Mouse (Mus musculus) urinary bladder, postnatal 14 days (tissue): Measurements from ENCODE around the gene Pik3cd.

Experiments
- DNase-seq: peaks from one replicate; pipeline ENCODE4 v3.0.0; 2021; ENCODE audit warnings: low spot score

Gene Pik3cd

DNA sequence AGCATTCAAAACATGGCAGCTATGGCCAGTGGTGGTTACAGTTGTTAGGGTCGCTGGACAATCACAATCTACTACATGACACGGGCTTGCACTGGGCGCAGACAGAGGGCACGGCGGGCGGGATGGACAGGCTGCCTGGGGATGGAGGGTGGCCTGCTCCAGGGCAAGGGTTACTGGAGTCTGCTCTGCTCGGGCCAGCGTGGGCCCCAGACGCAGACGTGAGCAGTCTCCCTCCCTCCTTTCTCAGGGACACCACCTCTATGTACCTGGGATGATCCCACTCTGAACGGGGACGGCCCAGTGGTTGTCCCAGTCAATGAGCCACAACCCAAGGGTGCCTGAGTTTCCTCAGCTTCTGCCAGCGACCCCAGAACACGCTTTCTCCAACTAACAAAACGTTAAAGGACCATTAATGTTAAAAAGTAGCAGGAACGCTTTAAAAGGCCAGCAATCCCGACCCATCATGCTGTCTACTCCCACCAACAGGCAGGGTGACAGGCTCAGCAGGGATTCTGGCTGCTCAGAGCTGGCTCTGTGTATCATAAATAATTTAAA is 22.6 kb upstream of the Pik3cd start:
- no peak for DNase-seq

DNA sequence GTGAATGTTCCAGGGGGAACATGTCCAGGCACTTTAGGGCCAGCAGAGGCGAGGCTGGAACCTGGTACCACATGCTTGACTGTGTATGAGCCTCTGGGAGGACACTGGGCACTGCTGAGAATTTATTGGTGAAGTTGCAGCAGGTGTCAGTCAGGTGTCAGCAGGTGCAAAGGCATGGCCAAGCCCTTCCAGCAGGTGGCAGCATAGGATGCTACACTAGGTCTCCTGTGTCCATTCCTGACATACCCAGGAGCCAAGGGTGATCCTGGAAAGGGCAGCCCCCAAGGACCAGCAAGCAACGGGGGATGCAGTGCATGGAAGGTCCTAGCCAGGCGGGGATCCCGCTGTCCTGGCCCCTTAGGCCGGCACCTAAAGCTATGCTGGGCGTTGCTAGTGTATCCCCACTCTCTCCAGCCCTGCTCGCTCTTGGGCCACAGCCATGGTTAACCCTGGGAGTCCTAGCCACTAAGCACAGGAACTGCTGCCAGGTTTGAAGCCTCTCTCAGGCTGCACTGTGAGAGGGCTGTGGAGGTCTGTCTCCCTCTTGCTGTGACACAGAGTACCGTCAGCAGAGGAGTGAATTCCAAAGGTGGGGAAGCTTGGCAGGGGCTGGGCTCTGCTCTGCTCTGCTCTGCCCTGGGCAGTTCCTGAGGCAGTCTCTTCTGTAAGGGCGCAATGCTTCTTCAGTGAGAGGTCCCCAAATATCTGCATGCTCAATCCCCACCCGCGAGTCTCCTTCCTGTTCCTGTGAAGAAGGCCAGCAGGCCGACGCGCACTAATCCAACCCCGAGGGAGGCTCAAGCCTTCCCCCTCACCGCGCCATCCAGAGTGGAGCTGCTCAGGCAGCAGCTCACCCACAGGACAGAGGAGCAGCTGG is 21.7 kb upstream of the Pik3cd start:
- peak; percentile 68 for DNase-seq

DNA sequence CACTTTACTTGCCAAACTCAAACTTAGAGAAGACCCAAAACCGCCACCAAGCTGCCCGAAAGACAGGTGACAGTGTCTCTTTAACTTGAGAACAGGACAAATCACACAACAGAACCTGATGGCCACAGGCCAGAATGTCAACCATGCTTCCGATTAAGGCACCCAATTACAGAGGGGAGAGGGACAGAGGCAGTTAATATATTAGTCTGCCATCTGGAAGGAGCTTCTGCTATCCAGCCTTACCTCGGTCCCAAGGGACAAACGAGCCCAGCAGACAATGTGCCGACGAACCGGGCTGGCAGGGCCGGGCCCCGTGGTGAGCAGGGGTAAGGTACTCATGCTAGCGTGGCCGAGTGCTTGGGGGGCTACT is 20.6 kb upstream of the Pik3cd start:
- no peak for DNase-seq

DNA sequence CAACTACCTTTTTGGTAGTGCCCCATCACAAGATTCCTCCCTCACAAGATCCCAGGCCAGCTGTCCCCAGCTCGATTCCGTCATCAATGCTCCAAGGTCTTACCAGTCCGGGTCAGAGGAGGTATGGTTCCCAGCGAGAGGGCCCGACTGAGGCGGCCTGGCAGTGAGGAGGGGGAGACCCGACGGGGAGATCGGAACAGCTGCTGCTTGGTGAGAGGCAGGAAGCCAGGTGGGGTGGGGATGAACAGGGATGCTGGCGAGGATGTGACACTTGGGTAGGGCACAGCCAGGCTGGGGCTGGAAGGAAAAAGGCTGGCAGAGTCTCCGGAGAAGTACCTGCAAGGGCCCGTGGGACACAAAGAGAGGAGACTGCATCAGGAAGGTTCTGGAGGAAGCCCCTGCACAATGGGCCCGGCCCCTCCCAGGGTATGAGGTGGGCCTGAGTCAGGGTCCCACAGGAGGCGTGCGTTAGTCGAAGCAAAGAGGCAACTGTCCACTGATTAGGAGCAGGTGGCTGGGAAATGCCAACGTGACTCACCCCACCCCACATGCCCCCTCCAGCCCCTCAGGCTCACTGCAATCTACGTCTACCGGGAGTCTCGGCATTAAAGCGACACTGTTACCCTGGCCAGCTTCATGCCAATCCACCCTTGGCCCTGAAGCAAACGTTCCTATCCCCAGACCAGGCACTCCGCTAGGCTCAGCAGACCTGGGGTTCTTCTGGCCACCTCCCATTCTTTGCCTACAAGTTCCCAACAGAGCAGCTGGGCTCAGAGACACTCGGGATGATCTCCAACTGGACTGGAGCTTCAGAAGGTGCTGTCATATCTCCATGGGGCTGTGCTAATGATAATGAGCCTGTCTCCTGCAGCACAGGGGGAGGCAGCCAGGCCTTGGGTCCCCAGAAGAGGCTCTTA is 20.0 kb upstream of the Pik3cd start:
- no peak for DNase-seq

DNA sequence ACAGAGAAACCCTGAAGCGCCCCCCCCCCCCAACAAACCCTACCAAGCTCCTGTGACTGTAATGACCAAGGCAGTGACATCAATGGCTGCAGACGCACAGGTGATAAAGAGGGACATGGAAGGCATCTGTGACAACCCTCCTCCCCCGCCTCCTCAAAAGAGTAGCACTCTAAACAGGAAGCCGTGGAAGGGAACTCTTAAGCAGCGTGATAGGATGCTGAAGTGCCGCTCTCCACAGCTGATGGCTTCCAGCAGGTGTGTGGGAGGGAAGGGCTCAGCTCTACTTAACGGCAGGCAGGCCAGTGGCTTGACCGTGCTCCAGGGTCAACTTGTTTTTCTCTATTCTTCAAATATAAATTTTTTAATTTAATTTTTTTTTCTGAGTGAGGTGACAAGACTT is 18.8 kb upstream of the Pik3cd start:
- DNase-seq, result no peak

DNA sequence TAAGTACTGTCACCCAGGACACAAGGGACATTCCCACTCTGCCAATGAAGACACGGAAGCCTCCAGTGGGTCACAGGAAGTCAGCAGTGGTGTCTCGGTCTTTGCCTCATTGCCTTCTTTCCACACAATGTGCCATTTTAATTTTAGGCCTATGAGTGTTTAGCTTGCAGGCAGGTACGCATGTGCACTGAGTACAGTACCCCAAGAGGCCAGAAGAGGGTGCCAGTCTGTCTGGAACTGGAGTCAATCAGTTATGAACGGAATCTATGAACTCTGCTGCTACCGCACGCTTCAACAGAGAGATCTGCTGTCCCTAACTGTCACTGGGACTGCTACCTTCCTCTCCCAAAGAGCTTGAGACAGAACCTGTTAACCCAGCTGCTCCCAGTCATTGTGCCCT is 17.3 kb upstream of the Pik3cd start:
- DNase-seq, result peak; percentile 39

DNA sequence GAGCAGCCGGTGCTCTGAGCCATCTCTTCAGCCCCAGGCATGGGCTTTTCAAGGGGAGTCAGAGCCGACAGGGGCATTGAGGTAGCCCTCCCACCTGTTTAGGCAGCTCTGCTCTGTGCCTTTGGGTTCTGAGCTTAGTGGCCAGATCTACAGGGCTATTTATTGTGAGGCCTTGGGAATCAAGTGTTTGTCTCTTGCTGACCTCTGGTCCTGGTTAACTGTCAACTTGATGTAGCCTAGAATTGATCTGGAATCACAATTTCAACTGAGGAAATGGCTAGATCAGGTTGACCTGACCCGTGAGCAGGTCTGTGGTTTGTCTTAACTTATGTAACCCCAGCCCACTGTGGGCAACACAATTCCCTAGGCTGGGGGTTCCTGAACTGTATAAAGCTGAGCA is 12.2 kb upstream of the Pik3cd start:
- no peak for DNase-seq

DNA sequence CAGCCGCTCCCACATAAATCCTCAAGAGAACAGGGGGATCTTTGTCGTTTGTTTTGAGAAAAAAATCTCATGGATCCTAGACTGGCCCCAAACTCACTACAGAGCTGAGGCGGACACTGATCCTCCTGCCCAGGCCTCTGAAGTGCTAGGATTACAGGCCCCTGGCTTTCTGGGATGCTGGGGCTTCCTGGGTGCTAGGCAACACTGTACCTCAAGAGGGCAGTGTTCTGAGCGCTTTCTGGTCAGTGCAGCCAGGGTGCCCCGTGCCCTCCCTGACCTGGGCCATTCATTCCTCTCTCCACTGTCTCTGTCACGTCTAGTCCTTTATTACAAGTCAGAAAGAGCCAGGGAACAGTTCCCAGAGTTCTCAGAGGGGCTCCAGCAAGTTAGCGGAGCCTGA is 9.6 kb upstream of the Pik3cd start:
- peak; percentile 45 for DNase-seq

DNA sequence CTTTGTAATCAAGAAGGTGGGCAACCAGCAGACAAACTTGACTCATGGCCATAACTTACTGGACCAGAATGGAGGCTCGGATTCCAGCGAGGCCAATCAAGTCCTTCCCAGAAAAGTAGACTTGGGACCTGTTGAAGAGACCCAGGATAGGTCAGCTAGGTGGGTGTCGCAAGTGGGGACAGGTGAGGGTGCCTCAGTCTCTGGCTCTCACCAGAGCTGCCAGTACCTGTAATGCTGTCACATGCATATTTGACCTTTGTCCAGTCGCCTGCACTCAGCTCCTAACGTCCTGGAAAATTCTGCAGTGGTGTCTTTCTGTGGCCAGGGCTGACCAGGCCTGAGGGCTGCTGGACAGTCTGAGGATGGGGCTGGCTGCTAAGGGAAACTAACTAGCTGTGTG is 9.1 kb upstream of the Pik3cd start:
- no peak for DNase-seq

DNA sequence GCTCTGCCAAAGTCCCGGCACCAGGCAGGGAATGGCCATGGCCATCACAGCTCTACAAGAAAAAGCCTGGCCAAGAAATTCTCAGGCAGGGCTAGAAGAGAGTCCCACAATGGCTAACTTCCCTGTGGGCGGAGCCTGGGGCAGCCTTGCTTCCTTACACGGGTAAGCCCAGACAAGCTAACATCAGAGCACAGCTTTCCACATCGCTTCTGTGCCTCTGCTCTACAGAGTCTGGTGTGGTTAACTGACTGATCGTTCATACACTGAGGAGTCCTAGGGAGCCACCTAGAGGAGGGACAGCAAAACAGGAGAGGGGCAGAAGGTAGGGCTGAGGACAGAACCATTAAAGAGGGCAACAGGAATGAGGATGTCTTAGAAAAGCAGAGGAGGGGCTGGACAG is 8.1 kb upstream of the Pik3cd start:
- DNase-seq, result peak; percentile 56

DNA sequence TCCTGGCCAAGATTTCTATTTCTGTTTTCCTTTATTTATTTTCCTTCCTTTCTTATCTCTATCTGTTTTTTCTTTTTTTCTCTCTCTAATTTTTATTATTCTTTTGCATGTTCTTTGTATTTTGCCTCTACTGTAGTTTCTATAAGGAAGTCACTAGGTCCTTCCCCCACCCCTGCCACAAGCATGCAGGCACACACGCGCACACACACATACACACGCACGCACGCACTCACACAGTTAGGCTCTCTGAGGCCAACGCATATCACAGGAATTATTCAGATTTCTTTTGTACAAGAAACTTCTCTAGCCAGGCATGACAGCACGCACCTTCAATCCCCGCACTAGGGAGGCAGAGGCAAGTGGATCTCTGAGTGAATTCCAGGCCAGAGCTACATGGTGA is 3.6 kb upstream of the Pik3cd start:
- DNase-seq, result no peak

DNA sequence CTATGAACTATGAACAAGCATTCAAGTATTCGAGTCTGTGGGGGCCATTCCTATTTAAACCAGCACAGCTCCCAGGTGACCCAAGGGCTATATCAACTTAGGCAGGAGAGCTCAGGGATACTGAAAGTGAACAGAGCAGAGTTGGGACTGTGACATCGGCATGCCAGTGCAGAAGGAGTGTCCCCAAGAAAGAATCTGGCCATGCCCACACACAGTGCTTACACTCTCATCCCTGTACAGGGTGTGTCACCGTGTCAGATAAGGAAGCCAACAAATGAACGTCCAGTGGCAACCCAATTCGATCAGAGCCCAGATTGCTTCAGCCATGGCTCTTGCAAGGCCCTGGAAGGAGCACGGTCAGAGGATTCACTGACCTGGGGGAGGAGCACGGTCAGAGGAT is 2.9 kb upstream of the Pik3cd start:
- no peak for DNase-seq

DNA sequence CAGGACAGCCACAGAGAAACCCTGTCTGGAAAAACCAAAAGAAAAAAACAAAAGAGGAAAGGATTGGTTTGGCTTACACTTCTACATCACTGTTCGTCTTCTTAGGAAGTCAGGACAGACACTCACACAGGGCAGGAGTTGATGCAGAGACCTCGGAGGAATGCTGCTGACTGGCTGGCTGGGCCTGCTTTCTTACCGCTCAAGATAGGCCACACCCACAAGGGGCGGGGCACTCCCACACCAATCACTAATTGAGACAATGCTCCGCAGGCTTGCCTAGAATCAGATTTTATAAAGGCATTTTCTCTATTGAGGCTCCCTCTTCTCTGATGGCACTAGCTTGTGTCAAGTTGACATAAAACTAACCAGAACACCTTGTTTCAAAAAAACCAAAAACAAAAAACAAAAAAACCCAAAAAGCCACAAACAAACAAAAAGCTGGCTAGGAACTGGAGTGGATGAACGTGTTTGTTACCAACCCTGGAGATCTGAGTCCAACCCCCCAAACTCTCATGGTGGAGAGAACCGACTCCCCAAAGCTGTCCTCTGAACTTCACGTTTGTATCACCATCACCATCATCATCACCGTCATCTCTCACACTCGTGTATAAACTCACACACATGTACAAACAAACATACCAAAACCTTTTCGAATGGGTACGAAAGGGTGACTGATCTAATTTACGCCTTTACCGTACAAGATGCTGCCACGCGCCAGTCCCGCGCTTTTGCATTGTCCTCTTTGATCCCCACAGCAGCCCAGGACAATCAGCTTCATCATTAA is 753 bp downstream of the Pik3cd start:
- peak; percentile 26 for DNase-seq

DNA sequence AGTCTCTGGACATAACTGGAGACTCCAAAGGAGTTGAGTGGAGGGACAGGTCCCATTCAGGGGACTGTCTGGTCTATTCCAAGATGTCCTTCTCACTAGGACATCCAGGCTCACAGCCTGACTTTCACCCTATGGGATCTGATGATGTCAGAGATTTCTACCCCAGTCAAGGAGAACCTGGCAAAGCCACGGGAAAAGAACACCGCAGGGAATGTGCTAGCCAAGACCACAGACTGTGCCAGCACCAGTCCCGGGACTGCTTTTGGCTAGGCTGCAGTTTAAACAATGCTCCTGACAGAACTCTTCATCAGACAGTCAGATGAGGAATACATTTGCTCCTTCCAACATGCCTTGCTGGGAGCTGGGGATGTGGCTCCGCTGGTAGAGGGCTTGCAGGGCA is 2.4 kb downstream of the Pik3cd start:
- no peak for DNase-seq

DNA sequence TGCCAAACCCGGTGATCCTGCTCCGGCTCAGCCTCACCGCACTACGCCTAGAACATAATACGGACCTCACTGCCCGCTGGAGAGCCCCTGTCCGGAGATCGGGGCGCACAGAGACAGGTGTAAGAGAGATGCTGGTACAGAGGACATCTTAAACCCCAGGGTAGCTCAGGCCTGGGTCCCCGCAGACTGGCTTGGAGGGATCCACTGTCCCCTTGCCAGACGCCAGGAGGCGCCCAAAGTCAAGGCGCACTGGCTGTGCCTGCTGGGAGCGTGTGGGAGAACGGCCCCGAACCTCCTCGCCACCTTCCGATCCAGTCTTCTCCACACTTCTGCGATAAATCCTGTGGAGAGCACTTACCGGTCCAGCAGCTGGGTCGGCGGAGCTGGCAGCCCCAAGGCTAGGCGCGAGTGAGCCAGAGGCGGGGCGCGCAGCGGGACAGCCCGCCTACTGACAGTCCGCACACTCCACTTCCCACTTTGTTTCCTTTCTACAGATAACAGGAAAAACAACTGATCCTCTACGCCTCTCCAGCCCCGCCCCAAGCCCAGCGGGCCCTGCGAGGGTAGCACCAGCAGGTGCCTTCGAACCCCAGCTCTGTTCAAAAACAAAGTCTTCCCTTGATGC is 4.1 kb downstream of the Pik3cd start:
- peak; percentile 56 for DNase-seq

DNA sequence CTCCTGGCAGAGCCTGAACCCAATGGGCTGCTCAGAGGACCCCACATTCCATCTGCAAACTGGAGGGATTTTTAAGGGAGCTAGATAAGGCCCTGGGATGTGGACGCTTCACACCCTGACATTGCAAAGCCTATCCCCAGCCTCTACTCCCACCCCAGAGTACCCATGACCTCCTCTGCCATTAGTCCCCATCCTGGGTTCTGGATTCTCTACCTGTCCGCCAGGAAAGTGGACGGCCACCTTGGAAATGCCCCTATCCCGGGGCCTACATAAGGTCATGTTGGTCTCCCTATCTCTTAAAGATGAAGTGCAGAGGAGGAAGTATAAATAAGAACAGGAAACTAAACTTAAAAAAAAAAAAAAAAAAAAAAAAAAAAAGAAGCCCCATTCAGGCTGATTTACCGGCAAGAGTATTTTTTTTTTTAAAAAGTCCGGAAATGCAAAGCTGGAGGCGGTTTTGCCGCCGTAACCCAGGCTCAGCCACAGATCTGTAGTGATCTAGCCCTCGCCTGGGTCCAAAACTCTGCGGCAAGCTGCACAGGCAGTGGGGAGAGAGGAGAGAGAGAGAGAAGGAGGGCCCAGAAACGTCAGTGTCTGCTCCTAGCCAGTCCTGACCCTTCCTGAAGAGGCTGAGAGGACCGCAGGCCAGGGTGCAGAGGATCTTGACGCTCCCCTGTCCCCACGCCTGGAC is 4.7 kb downstream of the Pik3cd start:
- DNase-seq, result peak; percentile 14

DNA sequence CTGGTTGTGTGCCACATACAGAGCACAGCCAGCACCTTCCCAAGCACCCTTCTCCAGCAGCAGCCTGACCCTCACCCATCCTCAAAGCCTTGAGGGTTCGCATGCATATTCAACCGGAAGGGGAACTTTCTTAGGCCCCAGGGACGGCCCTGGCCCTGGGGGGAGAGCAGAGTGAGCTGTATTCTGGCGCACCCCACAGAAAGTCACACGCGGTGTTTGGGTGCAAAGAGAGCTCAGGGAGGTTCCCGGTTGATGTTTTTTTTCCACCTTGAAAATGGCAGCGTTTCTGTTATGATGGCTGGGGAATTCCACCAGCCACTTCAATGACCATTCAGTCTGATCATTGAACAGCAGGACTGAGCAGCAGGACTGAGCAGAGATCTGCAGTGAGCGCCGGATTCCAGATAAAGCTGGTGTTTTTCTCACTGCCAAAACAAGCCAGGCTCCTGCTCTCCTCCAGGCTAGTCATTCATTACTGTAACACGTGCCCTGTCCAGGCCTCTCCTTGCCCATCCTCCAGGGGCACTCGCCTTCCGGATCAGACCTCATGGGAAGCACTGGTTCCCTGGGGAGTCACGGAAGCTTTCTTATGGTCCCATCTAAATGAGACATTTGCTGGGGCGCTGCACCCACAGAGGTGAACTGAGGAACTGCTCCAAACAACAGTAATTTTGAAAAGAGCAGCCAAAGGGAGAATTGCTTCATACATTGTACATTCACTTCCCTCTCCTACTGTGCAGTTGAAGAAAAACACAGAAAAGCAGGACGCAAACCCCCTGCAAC is 6.0 kb downstream of the Pik3cd start:
- DNase-seq, result no peak

DNA sequence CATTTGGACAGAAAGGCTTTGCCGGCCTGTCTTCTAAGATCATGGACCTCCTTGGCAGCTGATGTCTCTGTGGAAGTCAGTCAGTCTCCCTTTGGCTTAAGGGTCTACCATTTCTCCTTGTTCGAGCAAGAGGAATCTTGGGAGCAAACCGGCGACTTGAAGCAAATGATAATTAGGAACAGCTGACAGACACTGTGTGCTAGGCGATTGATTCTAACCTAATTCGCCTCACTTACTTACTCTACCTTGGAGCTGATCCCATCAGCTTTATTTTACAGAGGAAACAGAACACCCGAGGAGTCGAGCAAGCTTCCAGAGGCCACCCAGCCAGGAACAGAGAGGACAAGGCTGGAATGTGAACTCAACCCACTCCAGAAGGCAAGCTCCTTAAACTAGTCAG is 11.0 kb downstream of the Pik3cd start:
- DNase-seq, result no peak

DNA sequence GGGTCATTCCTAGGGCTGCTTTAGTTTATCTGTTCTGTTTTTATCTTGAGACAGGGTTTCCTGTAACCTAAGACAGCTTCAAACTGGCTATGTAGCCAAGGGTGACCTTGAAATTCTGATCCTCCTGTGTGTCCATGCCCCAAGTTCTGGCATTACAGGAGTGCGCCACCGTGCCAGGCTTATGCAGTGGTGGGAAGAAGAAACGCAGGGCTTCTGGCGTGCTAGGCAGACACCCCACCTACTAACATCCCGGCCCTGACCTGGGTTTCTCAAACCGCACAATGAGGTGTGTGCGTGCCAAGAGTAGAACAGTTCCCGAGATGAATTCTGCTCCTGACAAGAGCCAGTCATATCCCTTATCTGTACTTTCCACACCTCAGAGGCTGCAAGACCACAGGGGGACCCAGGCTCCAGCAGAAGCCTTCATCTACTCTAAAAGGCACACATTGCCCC is 11.5 kb downstream of the Pik3cd start:
- no peak for DNase-seq
